Mouse (Mus musculus) B cell, adult 2 months (primary cell): ENCODE data around the gene Prkar1b.
A peak's percentile ranks its signal among the peaks of the same experiment; 100 is the strongest.

Experiments
- DNase-seq, 2 experiments: peaks; one replicate each; pipeline ENCODE4 v3.0.0; 2022

The Prkar1b gene

GRCm38 (mm10) chr5:139149681-139150602, at the start of gene Prkar1b, which contains the start of gene Dnaaf5:
Gene Prkar1b, minus strand, starts transcription at chr5:139150001.
Gene Dnaaf5, plus strand, starts transcription at chr5:139150223.
- peak; percentile 97 to 99 for DNase-seq

GRCm38 (mm10) chr5:139199636-139199994, 49.8 kb upstream of the Prkar1b start:
- no peak for DNase-seq

GRCm38 (mm10) chr5:139198779-139199178, 49.0 kb upstream of the Prkar1b start:
- DNase-seq = no peak

GRCm38 (mm10) chr5:139190958-139191357, 41.2 kb upstream of the Prkar1b start:
- no peak for DNase-seq

- DNase-seq = no peak
Observed at GRCm38 (mm10) chr5:139189726-139190125, 39.9 kb upstream of the Prkar1b start.

- no peak for DNase-seq
Observed at GRCm38 (mm10) chr5:139184897-139185296, 35.1 kb upstream of the Prkar1b start.

- DNase-seq = no peak
Observed at GRCm38 (mm10) chr5:139183601-139184000, 33.8 kb upstream of the Prkar1b start.

- DNase-seq = no peak
Observed at GRCm38 (mm10) chr5:139183131-139183530, 33.3 kb upstream of the Prkar1b start.

GRCm38 (mm10) chr5:139178895-139179631, 29.3 kb upstream of the Prkar1b start:
- peak; percentile 87 to 89 for DNase-seq

- DNase-seq = no peak
Observed at GRCm38 (mm10) chr5:139174556-139175547, 25.1 kb upstream of the Prkar1b start.

GRCm38 (mm10) chr5:139174141-139174540, 24.3 kb upstream of the Prkar1b start:
- DNase-seq = no peak

GRCm38 (mm10) chr5:139171929-139172328, 22.1 kb upstream of the Prkar1b start:
- no peak for DNase-seq

GRCm38 (mm10) chr5:139167548-139167947, 17.7 kb upstream of the Prkar1b start:
- DNase-seq = no peak

- DNase-seq = no peak
Observed at GRCm38 (mm10) chr5:139166781-139167361, 17.1 kb upstream of the Prkar1b start.

- peak; percentile 9 to 10 for DNase-seq
Observed at GRCm38 (mm10) chr5:139161632-139162031, 11.8 kb upstream of the Prkar1b start.

GRCm38 (mm10) chr5:139160899-139161298, 11.1 kb upstream of the Prkar1b start:
- DNase-seq = peak in 1 of 2 experiments; percentile 7

GRCm38 (mm10) chr5:139150603-139151031, 816 bp upstream of the Prkar1b start:
- peak; percentile 19 to 43 for DNase-seq

GRCm38 (mm10) chr5:139149006-139149672, 662 bp downstream of the Prkar1b start:
- peak; percentile 81 to 82 for DNase-seq

- DNase-seq = no peak
Observed at GRCm38 (mm10) chr5:139147178-139148078, 2.4 kb downstream of the Prkar1b start.

- DNase-seq = no peak
Observed at GRCm38 (mm10) chr5:139146476-139147075, 3.2 kb downstream of the Prkar1b start.
